In genomic region chr8:71407441-71407840, GRCm38 (mm10) we compare ENCODE assay signal across 8 mouse cellular contexts. TPM values are rescaled to one million over a fixed set of nuclear protein-coding genes. Genes with fewer than 3 reads are reported as not detected.
DNase-seq lines count a peak whose midpoint lies in the region; ATAC-seq and TF ChIP-seq lines count a peak whose summit lies in the region.

No protein-coding gene starts in this region.

- no peak for ATAC-seq in heart, embryonic 16.5 days (replicated peaks; ENCODE audit: extremely low read depth, insufficient read depth, low FRiP score)
- no peak for ATAC-seq in stomach, embryonic 14.5 days (ENCODE audit: insufficient number of reproducible peaks, insufficient read depth, low FRiP score, low read depth)
- no peak for ATAC-seq in stomach, postnatal 0 days (ENCODE audit: low FRiP score, low TSS enrichment)

- no peak overlapping the region for H3K4me3 ChIP-seq in heart, embryonic 16.5 days (ENCODE audit: low read length)
- H3K4me3 ChIP-seq in stomach, embryonic 14.5 days (ENCODE audit: low read depth, low read length) = no peak overlapping the region
- no peak overlapping the region for H3K4me3 ChIP-seq in stomach, postnatal 0 days (ENCODE audit: low read depth, low read length)

- DNase-seq in cerebellum, adult 8-10 months = peak; percentile 2
- no peak for DNase-seq in cerebellum, postnatal 10 days
- DNase-seq in heart, adult 9 months (ENCODE audit: low spot score in 2 of 2) = no peak
- no peak for DNase-seq in stomach, postnatal 0 days (ENCODE audit: low spot score)
- no peak for DNase-seq in urinary bladder, postnatal 10 days (ENCODE audit: low spot score)
- DNase-seq in right cerebral cortex, postnatal 36 days (ENCODE audit: low spot score in 2 of 2) = no peak

- H3K27me3 ChIP-seq in heart, embryonic 16.5 days (ENCODE audit: control insufficient read depth, insufficient read depth, low read length) = no peaks in the 10 kb centered on the region
- H3K27me3 ChIP-seq in stomach, embryonic 14.5 days (ENCODE audit: control insufficient read depth, insufficient read depth, low read length) = no peaks in the 10 kb centered on the region
- H3K27me3 ChIP-seq in stomach, postnatal 0 days (ENCODE audit: control insufficient read depth, insufficient read depth, low read length) = no peaks in the 10 kb centered on the region

- H3K9me3 ChIP-seq in heart, embryonic 16.5 days (replicated peaks; ENCODE audit: control insufficient read depth, low read length) = no peaks in the 10 kb centered on the region
- no peaks in the 10 kb centered on the region for H3K9me3 ChIP-seq in stomach, embryonic 14.5 days (ENCODE audit: control insufficient read depth, low read depth, low read length)
- no peaks in the 10 kb centered on the region for H3K9me3 ChIP-seq in stomach, postnatal 0 days (ENCODE audit: control insufficient read depth, low read length)

- no peak overlapping the region for H3K9ac ChIP-seq in heart, embryonic 16.5 days (ENCODE audit: low read length)
- H3K9ac ChIP-seq in stomach, embryonic 14.5 days (replicated peaks; ENCODE audit: low read depth, low read length) = no peak overlapping the region
- H3K9ac ChIP-seq in stomach, postnatal 0 days (ENCODE audit: low read length) = no peak overlapping the region

- WGBS in heart, embryonic 16.5 days = 82% methylated on average over 14 of the region's 14 CpGs
- 95% methylated on average over 14 of the region's 14 CpGs for WGBS in stomach, embryonic 14.5 days
- WGBS in stomach, postnatal 0 days = 93% methylated on average over 14 of the region's 14 CpGs

- no peak for TF ChIP-seq CTCF in stomach, postnatal 0 days (IDR thresholded peaks at IDR 0.05; ENCODE audit: low read depth)

- H3K4me2 ChIP-seq in heart, embryonic 16.5 days (ENCODE audit: low read depth, low read length) = peak overlapping the region; percentile 96
- H3K4me2 ChIP-seq in stomach, embryonic 14.5 days (replicated peaks; ENCODE audit: low read depth, low read length) = peak overlapping the region; percentile 95; the same call in 1 of the 2 replicates
- no peak overlapping the region for H3K4me2 ChIP-seq in stomach, postnatal 0 days (replicated peaks; ENCODE audit: low read depth)

- H3K36me3 ChIP-seq in heart, embryonic 16.5 days (ENCODE audit: control insufficient read depth, insufficient read depth) = peaks cover 15% of the 10 kb centered on the region
- peaks cover 21% of the 10 kb centered on the region; the same call in 1 of the 2 replicates for H3K36me3 ChIP-seq in stomach, embryonic 14.5 days (ENCODE audit: control insufficient read depth, insufficient read depth, low read length)
- H3K36me3 ChIP-seq in stomach, postnatal 0 days (ENCODE audit: control insufficient read depth, insufficient read depth, low read length) = peaks cover 3% of the 10 kb centered on the region

- no peak overlapping the region for H3K27ac ChIP-seq in heart, embryonic 16.5 days (ENCODE audit: low read length)
- no peak overlapping the region for H3K27ac ChIP-seq in stomach, embryonic 14.5 days (ENCODE audit: low read length)
- H3K27ac ChIP-seq in stomach, postnatal 0 days (replicated peaks) = no peak overlapping the region

- peaks cover 17% of the 10 kb centered on the region for H3K4me1 ChIP-seq in heart, embryonic 16.5 days (ENCODE audit: control insufficient read depth, insufficient read depth, low read length)
- peaks cover 12% of the 10 kb centered on the region; the same call in 1 of the 2 replicates for H3K4me1 ChIP-seq in stomach, embryonic 14.5 days (ENCODE audit: control insufficient read depth, insufficient read depth, low read length)
- peaks cover 11% of the 10 kb centered on the region for H3K4me1 ChIP-seq in stomach, postnatal 0 days (replicated peaks; ENCODE audit: control insufficient read depth, insufficient read depth)

- TF ChIP-seq EP300 in stomach, postnatal 0 days (optimal IDR thresholded peaks at IDR 0.05) = no peak

RNA-seq across cellular contexts. Expression of gene Ankle1, which starts 1.6 kb away (rescaled TPM):
- polyA plus RNA-seq in heart, embryonic 16.5 days (2015; fragmentation: Nextera tagmentation; extraction: Ambion mirVana) = 32.9 and 33.8 TPM in 2 replicates
- polyA plus RNA-seq in stomach, embryonic 14.5 days (2014; fragmentation: Nextera tagmentation; extraction: Ambion mirVana) = 30.9 and 39.8 TPM in 2 replicates
- 5.0 and 6.4 TPM in 2 replicates for polyA plus RNA-seq in stomach, postnatal 0 days (2015; fragmentation: Nextera tagmentation; extraction: Ambion mirVana)

RNA-seq across cellular contexts. Expression of gene Babam1, which starts 10.8 kb away (rescaled TPM):
- polyA plus RNA-seq in heart, embryonic 16.5 days (2015; fragmentation: Nextera tagmentation; extraction: Ambion mirVana) = 86.4 and 88.8 TPM in 2 replicates
- 92.2 and 94.2 TPM in 2 replicates for polyA plus RNA-seq in stomach, embryonic 14.5 days (2014; fragmentation: Nextera tagmentation; extraction: Ambion mirVana)
- 54.7 and 61.7 TPM in 2 replicates for polyA plus RNA-seq in stomach, postnatal 0 days (2015; fragmentation: Nextera tagmentation; extraction: Ambion mirVana)

RNA-seq across cellular contexts. Expression of gene Ushbp1, which starts 11.8 kb away (rescaled TPM):
- polyA plus RNA-seq in heart, embryonic 16.5 days (2015; fragmentation: Nextera tagmentation; extraction: Ambion mirVana) = 20.6 and 24.4 TPM in 2 replicates
- 8.6 and 9.6 TPM in 2 replicates for polyA plus RNA-seq in stomach, embryonic 14.5 days (2014; fragmentation: Nextera tagmentation; extraction: Ambion mirVana)
- 4.1 and 4.5 TPM in 2 replicates for polyA plus RNA-seq in stomach, postnatal 0 days (2015; fragmentation: Nextera tagmentation; extraction: Ambion mirVana)

RNA-seq across cellular contexts. Expression of gene Nr2f6, which starts 25.7 kb away (rescaled TPM):
- polyA plus RNA-seq in heart, embryonic 16.5 days (2015; fragmentation: Nextera tagmentation; extraction: Ambion mirVana) = 38.1 and 43.0 TPM in 2 replicates
- polyA plus RNA-seq in stomach, embryonic 14.5 days (2014; fragmentation: Nextera tagmentation; extraction: Ambion mirVana) = 52.7 and 65.5 TPM in 2 replicates
- 47.0 and 56.1 TPM in 2 replicates for polyA plus RNA-seq in stomach, postnatal 0 days (2015; fragmentation: Nextera tagmentation; extraction: Ambion mirVana)

RNA-seq across cellular contexts. Expression of gene Ocel1, which starts 36.3 kb away (rescaled TPM):
- polyA plus RNA-seq in heart, embryonic 16.5 days (2015; fragmentation: Nextera tagmentation; extraction: Ambion mirVana) = 5.7 and 6.2 TPM in 2 replicates
- 3.8 TPM in 2 replicates for polyA plus RNA-seq in stomach, embryonic 14.5 days (2014; fragmentation: Nextera tagmentation; extraction: Ambion mirVana)
- 8.2 and 9.1 TPM in 2 replicates for polyA plus RNA-seq in stomach, postnatal 0 days (2015; fragmentation: Nextera tagmentation; extraction: Ambion mirVana)
